Mouse (Mus musculus) cortical plate, adult 2 months (tissue): Measurements from ENCODE around the gene Trim71.

ENCODE experiments used
- CTCF ChIP-seq: fragments of 200-500 bp; IDR thresholded peaks from 2 replicates; pipeline ENCODE4 v1.5.1; 2011; ENCODE audit warnings: mild to moderate bottlenecking, control low read depth, low read length; ENCODE audit not compliant: insufficient read depth; ENCODE audit errors: extremely low read depth
- POLR2A ChIP-seq: fragments of 200-500 bp; IDR thresholded peaks from 2 replicates; pipeline ENCODE4 v1.6.1; 2011; ENCODE audit warnings: mild to moderate bottlenecking, low read length, control low read depth; ENCODE audit not compliant: insufficient read depth; ENCODE audit errors: extremely low read depth

DNA sequence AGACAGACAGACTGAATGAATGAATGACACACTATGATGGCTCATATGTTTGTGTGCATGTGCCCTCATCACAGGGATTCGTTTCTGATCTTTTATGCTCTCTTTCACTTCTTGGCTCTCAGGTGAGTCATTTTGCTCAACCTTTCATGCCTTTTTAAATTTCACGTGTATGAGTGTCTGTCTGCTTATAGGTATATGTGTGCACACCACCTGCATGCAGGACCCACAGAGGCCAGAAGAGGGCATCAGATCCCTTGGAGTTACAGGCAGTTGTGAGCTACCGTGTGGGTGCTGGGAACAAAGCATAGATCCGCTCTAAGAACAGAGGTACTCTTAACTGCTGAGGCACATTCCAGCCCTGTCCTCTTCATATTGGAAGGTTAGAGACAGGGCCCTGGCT lies 95.5 kb downstream of the Trim71 start:
- TF ChIP-seq CTCF (no peak), POLR2A (no peak)
